Mouse (Mus musculus): ENCODE measurements at regions not wholly inside any gene's neighbourhood (a gene's known extent, or its start where the extent isn't known, plus 50 kb on each side); places are given as distances from the start of the nearest gene placed in this dataset.

- TF ChIP-seq POLR2A (IDR thresholded peaks at IDR 0.05; ENCODE audit: insufficient read depth, low read length) (no peak), CTCF (IDR thresholded peaks at IDR 0.05; ENCODE audit: low read depth, low read length) (no peak), EP300 (IDR thresholded peaks at IDR 0.05; ENCODE audit: insufficient read depth, low read depth, low read length) (no peak)
These were observed 79.7 kb upstream of the Samsn1 start for GRCm38 (mm10) chr16:76101773-76102172.

Measured in ES-Bruce4 (cell line).